Mouse (Mus musculus): ENCODE results near the gene Ciart. TPM values are rescaled to one million over a fixed set of nuclear protein-coding genes. Genes with fewer than 3 reads are reported as not detected.
"Not testable (repeated sequence)": the region's sequence is repeated elsewhere in the genome, so short reads cannot be mapped to it uniquely, and the experiment has no call there.

The Ciart gene
- polyA plus RNA-seq, 1 experiment from 2014 or later, result 5.7 TPM

GRCm38 (mm10) chr3:95861216-95861615 lies 20.8 kb downstream of the Ciart start:
- ATAC-seq (ENCODE audit: extremely low read depth, insufficient number of reproducible peaks, low FRiP score, low TSS enrichment), result no peak
- no peaks in the 10 kb centered on the region for H3K9me3 ChIP-seq
- no peaks in the 10 kb centered on the region for H3K27me3 ChIP-seq (replicated peaks)
- H3K4me1 ChIP-seq, result peaks cover 6% of the 10 kb centered on the region; the same call in 1 of the 2 replicates
- H3K4me3 ChIP-seq, result no peak overlapping the region
- H3K36me3 ChIP-seq, result peaks cover 42% of the 10 kb centered on the region
- no peak overlapping the region for H3K27ac ChIP-seq (replicated peaks)
- no peak overlapping the region for H3K9ac ChIP-seq
- 77% methylated on average over 10 of the region's 10 CpGs for WGBS
- H3K4me2 ChIP-seq, result no peak overlapping the region

- Histone ChIP-seq H3K4me1 (peaks cover 8% of the 10 kb centered on the region; the same call in 1 of the 2 replicates), H3K27me3 (replicated peaks) (no peaks in the 10 kb centered on the region), H3K4me3 (no peak overlapping the region), H3K4me2 (no peak overlapping the region), H3K9me3 (no peaks in the 10 kb centered on the region), H3K27ac (replicated peaks) (no peak overlapping the region), H3K9ac (no peak overlapping the region), H3K36me3 (peaks cover 33% of the 10 kb centered on the region)
- no peak for ATAC-seq (ENCODE audit: extremely low read depth, insufficient number of reproducible peaks, low FRiP score, low TSS enrichment)
- 69% methylated on average over 3 of the region's 3 CpGs for WGBS
These were observed 21.7 kb downstream of the Ciart start for GRCm38 (mm10) chr3:95860323-95860722.

GRCm38 (mm10) chr3:95858278-95858677 lies 23.8 kb downstream of the Ciart start:
- H3K27ac ChIP-seq (replicated peaks); H3K27me3 ChIP-seq (replicated peaks); H3K9me3 ChIP-seq; H3K9ac ChIP-seq; H3K4me3 ChIP-seq; ATAC-seq (ENCODE audit: extremely low read depth, insufficient number of reproducible peaks, low FRiP score, low TSS enrichment); H3K4me2 ChIP-seq: not testable (repeated sequence)
- 65% methylated on average over 3 of the region's 3 CpGs for WGBS
- peaks cover 17% of the 10 kb centered on the region for H3K4me1 ChIP-seq
- H3K36me3 ChIP-seq, result peaks cover 18% of the 10 kb centered on the region

GRCm38 (mm10) chr3:95857050-95857449 lies 25.0 kb downstream of the Ciart start:
- H3K9ac ChIP-seq; H3K27ac ChIP-seq (replicated peaks); H3K4me2 ChIP-seq; H3K27me3 ChIP-seq (replicated peaks); H3K4me3 ChIP-seq; ATAC-seq (ENCODE audit: extremely low read depth, insufficient number of reproducible peaks, low FRiP score, low TSS enrichment); H3K9me3 ChIP-seq: not testable (repeated sequence)
- H3K36me3 ChIP-seq, result peaks cover 23% of the 10 kb centered on the region
- 84% methylated on average over 1 of the region's 1 CpGs for WGBS
- H3K4me1 ChIP-seq, result peaks cover 17% of the 10 kb centered on the region

GRCm38 (mm10) chr3:95856115-95856514 lies 25.9 kb downstream of the Ciart start:
- H3K27ac ChIP-seq (replicated peaks), result peak overlapping the region; percentile 82
- no peaks in the 10 kb centered on the region for H3K9me3 ChIP-seq
- no peaks in the 10 kb centered on the region for H3K27me3 ChIP-seq (replicated peaks)
- peaks cover 21% of the 10 kb centered on the region for H3K4me1 ChIP-seq
- peak overlapping the region; percentile 80 for H3K4me3 ChIP-seq
- 22% methylated on average over 7 of the region's 7 CpGs for WGBS
- peaks cover 26% of the 10 kb centered on the region for H3K36me3 ChIP-seq
- peak overlapping the region; percentile 78 for H3K4me2 ChIP-seq
- no peak for ATAC-seq (ENCODE audit: extremely low read depth, insufficient number of reproducible peaks, low FRiP score, low TSS enrichment)
- H3K9ac ChIP-seq, result peak overlapping the region; percentile 93

- peak within 1 kb of the TSS; percentile 93 for H3K9ac ChIP-seq
- peak; percentile 96 for ATAC-seq (ENCODE audit: extremely low read depth, insufficient number of reproducible peaks, low FRiP score, low TSS enrichment)
- peak within 1 kb of the TSS; percentile 82 for H3K27ac ChIP-seq (replicated peaks)
- H3K4me1 ChIP-seq, result peaks cover 26% of the 10 kb centered on the region
- peaks cover 31% of the 10 kb centered on the region for H3K36me3 ChIP-seq
- peak within 1 kb of the TSS; percentile 80 for H3K4me3 ChIP-seq
- no peaks in the 10 kb centered on the region for H3K9me3 ChIP-seq
- H3K4me2 ChIP-seq, result peak within 1 kb of the TSS; percentile 78
- WGBS, result 0% methylated on average over 56 of the region's 56 CpGs
- no peaks in the 10 kb centered on the region for H3K27me3 ChIP-seq (replicated peaks)
These were observed 26.5 kb downstream of the Ciart start, which contains the start of gene Prpf3 for GRCm38 (mm10) chr3:95855502-95856089. Gene Prpf3 (minus strand): TSS chr3:95855885.

- Histone ChIP-seq H3K27me3 (replicated peaks) (no peaks in the 10 kb centered on the region), H3K4me2 (no peak overlapping the region), H3K9ac (no peak overlapping the region), H3K9me3 (no peaks in the 10 kb centered on the region), H3K4me3 (no peak overlapping the region), H3K27ac (replicated peaks) (no peak overlapping the region), H3K36me3 (peaks cover 74% of the 10 kb centered on the region), H3K4me1 (peaks cover 28% of the 10 kb centered on the region)
- no peak for ATAC-seq (ENCODE audit: extremely low read depth, insufficient number of reproducible peaks, low FRiP score, low TSS enrichment)
- 75% methylated on average over 8 of the region's 8 CpGs for WGBS
These were observed 30.7 kb downstream of the Ciart start for GRCm38 (mm10) chr3:95851317-95851716.

GRCm38 (mm10) chr3:95850611-95851010 lies 31.4 kb downstream of the Ciart start:
- Histone ChIP-seq H3K4me3 (no peak overlapping the region), H3K9ac (peak overlapping the region; percentile 15), H3K27me3 (replicated peaks) (no peaks in the 10 kb centered on the region), H3K4me1 (peaks cover 26% of the 10 kb centered on the region), H3K27ac (replicated peaks) (peak overlapping the region; percentile 46), H3K4me2 (peak overlapping the region; percentile 16; the same call in 1 of the 2 replicates), H3K36me3 (peaks cover 81% of the 10 kb centered on the region), H3K9me3 (no peaks in the 10 kb centered on the region)
- ATAC-seq (ENCODE audit: extremely low read depth, insufficient number of reproducible peaks, low FRiP score, low TSS enrichment), result no peak
- WGBS, result 35% methylated on average over 4 of the region's 4 CpGs

- WGBS, result 89% methylated on average over 3 of the region's 3 CpGs
These were observed 39.4 kb downstream of the Ciart start for GRCm38 (mm10) chr3:95842503-95843214.

GRCm38 (mm10) chr3:95839250-95839649 lies 42.8 kb downstream of the Ciart start:
- Histone ChIP-seq H3K4me1 (no peaks in the 10 kb centered on the region), H3K4me2 (no peak overlapping the region), H3K27me3 (replicated peaks) (no peaks in the 10 kb centered on the region), H3K36me3 (peaks cover 91% of the 10 kb centered on the region), H3K4me3 (no peak overlapping the region), H3K27ac (replicated peaks) (no peak overlapping the region), H3K9me3 (no peaks in the 10 kb centered on the region), H3K9ac (no peak overlapping the region)
- ATAC-seq (ENCODE audit: extremely low read depth, insufficient number of reproducible peaks, low FRiP score, low TSS enrichment), result no peak
- WGBS, result 83% methylated on average over 2 of the region's 2 CpGs

More at GRCm38 (mm10) chr3:95842503-95843214, 39.4 kb downstream of the Ciart start:
- no peak overlapping the region for H3K9ac ChIP-seq
- no peak overlapping the region for H3K27ac ChIP-seq (replicated peaks)
- no peaks in the 10 kb centered on the region for H3K27me3 ChIP-seq (replicated peaks)
- no peak overlapping the region for H3K4me3 ChIP-seq
- ATAC-seq (ENCODE audit: extremely low read depth, insufficient number of reproducible peaks, low FRiP score, low TSS enrichment), result no peak
- peaks cover 96% of the 10 kb centered on the region for H3K36me3 ChIP-seq
- H3K4me1 ChIP-seq, result no peaks in the 10 kb centered on the region
- H3K9me3 ChIP-seq, result no peaks in the 10 kb centered on the region
- no peak overlapping the region for H3K4me2 ChIP-seq

GRCm38 (mm10) chr3:95829053-95829452 lies 53.0 kb downstream of the Ciart start:
- no peak overlapping the region for H3K9ac ChIP-seq
- H3K4me2 ChIP-seq, result no peak overlapping the region
- ATAC-seq (ENCODE audit: extremely low read depth, insufficient number of reproducible peaks, low FRiP score, low TSS enrichment), result no peak
- peaks cover 70% of the 10 kb centered on the region for H3K36me3 ChIP-seq
- no peaks in the 10 kb centered on the region for H3K27me3 ChIP-seq (replicated peaks)
- 93% methylated on average over 4 of the region's 4 CpGs for whole genome bisulfite sequencing
- no peaks in the 10 kb centered on the region for H3K9me3 ChIP-seq
- no peak overlapping the region for H3K27ac ChIP-seq (replicated peaks)
- H3K4me1 ChIP-seq, result peaks cover 6% of the 10 kb centered on the region; the same call in 1 of the 2 replicates
- no peak overlapping the region for H3K4me3 ChIP-seq

Measured in heart, embryonic 13.5 days (tissue).